ENCODE assay signal across 12 mouse cellular contexts in genomic region chr2:140592537-140593261, GRCm38 (mm10).
"Had no signal": no experiment of that assay in that cellular context is flagged by ENCODE, and none has a peak within 500 bp of the region (broad histone marks: within the 10 kb centered on the region; RNA-seq: fewer than 3 reads in every experiment).

No protein-coding gene starts in this region.

- H3K9me3 ChIP-seq: limb, embryonic 13.5 days; midbrain, embryonic 13.5 days; neural tube, embryonic 12.5 days had no signal

- H3K36me3 ChIP-seq: limb, embryonic 13.5 days; midbrain, embryonic 13.5 days; neural tube, embryonic 12.5 days had no signal

- H3K9ac ChIP-seq: limb, embryonic 13.5 days; lung, embryonic 14.5 days; midbrain, embryonic 13.5 days; neural tube, embryonic 12.5 days had no signal

- H3K4me1 ChIP-seq: limb, embryonic 13.5 days; neural tube, embryonic 12.5 days had no signal

- ATAC-seq: midbrain, embryonic 13.5 days had no signal

- H3K4me3 ChIP-seq: limb, embryonic 13.5 days; midbrain, embryonic 13.5 days; neural tube, embryonic 12.5 days had no signal

- DNase-seq: kidney, adult 9 months; kidney, postnatal 36 days; left cerebral cortex, postnatal 4 days; lung, embryonic 14.5 days; lung, postnatal 14 days; thymus, postnatal 14 days had no signal

- H3K27me3 ChIP-seq: limb, embryonic 13.5 days; midbrain, embryonic 13.5 days; neural tube, embryonic 12.5 days had no signal

- H3K27ac ChIP-seq: kidney, postnatal 0 days; limb, embryonic 13.5 days; midbrain, embryonic 13.5 days; neural tube, embryonic 12.5 days; stomach, postnatal 0 days had no signal

- H3K4me2 ChIP-seq: limb, embryonic 13.5 days; liver, embryonic 11.5 days; lung, embryonic 14.5 days; midbrain, embryonic 13.5 days; neural tube, embryonic 12.5 days had no signal
